Mouse (Mus musculus) hindbrain, postnatal 0 days (tissue): ENCODE measurements around the gene Olfr1066. TPM values are rescaled to one million over a fixed set of nuclear protein-coding genes. Genes with fewer than 3 reads are reported as not detected.
A peak's percentile ranks its signal among the peaks of the same experiment; 100 is the strongest.
"Not testable (repeated sequence)": the region's sequence is repeated elsewhere in the genome, so short reads cannot be mapped to it uniquely, and the experiment has no call there.

Experiments used
- ATAC-seq: fragments of 200-750 bp; cut with Nextera tagmentation; 2 replicates; pipeline ENCODE4 v1.8.0; 2017; ENCODE audit warnings: mild to moderate bottlenecking, moderate TSS enrichment, moderate library complexity
- DNase-seq: peaks from one replicate; pipeline ENCODE4 v3.0.0-alpha.2; 2015; ENCODE audit warnings: low spot score
- H3K27ac ChIP-seq: fragments of 300-500 bp; sonication (generic); 2 replicates; pipeline ENCODE4 v1.5.1; 2014; ENCODE audit warnings: mild to moderate bottlenecking
- H3K27me3 ChIP-seq: fragments of 300-500 bp; sonication (generic); 2 replicates; pipeline ENCODE4 v1.6.1; 2014; ENCODE audit warnings: low read length, mixed read lengths; ENCODE audit not compliant: insufficient read depth
- H3K36me3 ChIP-seq: fragments of 300-500 bp; sonication (generic); 2 replicates; pipeline ENCODE4 v1.6.1; 2014; ENCODE audit warnings: low read length, mixed read lengths; ENCODE audit not compliant: insufficient read depth
- H3K4me1 ChIP-seq: fragments of 300-500 bp; sonication (generic); 2 replicates; pipeline ENCODE4 v1.6.1; 2014; ENCODE audit warnings: antibody characterized with exemption, low read length, mixed read lengths; ENCODE audit not compliant: insufficient read depth
- H3K4me2 ChIP-seq: fragments of 300-500 bp; sonication (generic); 2 replicates; pipeline ENCODE4 v1.6.1; 2014; ENCODE audit warnings: low read depth, mild to moderate bottlenecking, low read length, moderate library complexity, mixed read lengths
- H3K4me3 ChIP-seq: fragments of 300-500 bp; sonication (generic); 2 replicates; pipeline ENCODE4 v1.5.1; 2014; ENCODE audit warnings: low read length
- H3K9ac ChIP-seq: fragments of 300-500 bp; sonication (generic); replicated peaks from 2 replicates; pipeline ENCODE4 v1.6.1; 2014; ENCODE audit warnings: mild to moderate bottlenecking, low read length, moderate library complexity, mixed read lengths
- H3K9me3 ChIP-seq: fragments of 300-500 bp; sonication (generic); 2 replicates; pipeline ENCODE4 v1.6.1; 2016; ENCODE audit warnings: low read length, mixed read lengths
- CTCF ChIP-seq: IDR thresholded peaks from 2 replicates; pipeline ENCODE4 v1.5.1; 2016; ENCODE audit warnings: antibody characterized with exemption, control low read depth, low read depth
- WGBS: fragments of 180-500 bp; shearing (Covaris S2); extraction: QIAGEN DNeasy Blood & Tissue Kit; methylation state at CpG from one replicate; pipeline ENCODE4 v1.1.7; 2014; 5-methylcytosine and 5-hydroxymethylcytosine counted together
- polyA plus RNA-seq: library from polyadenylated mRNA; unstranded; fragments of >200 nt; fragmentation: Nextera tagmentation; extraction: Ambion mirVana; gene quantifications from 2 replicates; pipeline ENCODE4 v1.2.1, GENCODE M21; 2015
- total RNA-seq: library from RNA; depleted of rRNA; stranded (reverse); fragments of >200 nt; gene quantifications from 2 replicates; pipeline ENCODE4 v1.2.3, GENCODE M21; 2014; rRNA removed

The Olfr1066 gene
- not detected in 2 replicates for total RNA-seq
- not detected in 2 replicates for polyA plus RNA-seq

GRCm38 (mm10) chr2:86456169-86456568 is at the start of gene Olfr1066:
Gene Olfr1066 (minus strand): TSS chr2:86456269.
- 88% methylated on average over 1 of the region's 1 CpGs for WGBS
- Histone ChIP-seq H3K27ac (no peak within 1 kb of the TSS), H3K4me3 (no peak within 1 kb of the TSS), H3K9me3 (no peaks in the 10 kb centered on the region), H3K36me3 (no peaks in the 10 kb centered on the region), H3K4me2 (no peak within 1 kb of the TSS), H3K27me3 (no peaks in the 10 kb centered on the region), H3K9ac (no peak within 1 kb of the TSS), H3K4me1 (no peaks in the 10 kb centered on the region)
- no peak for DNase-seq
- no peak for TF ChIP-seq CTCF
- no peak for ATAC-seq

GRCm38 (mm10) chr2:86487286-86487685 is 31.2 kb upstream of the Olfr1066 start, which contains the start of gene Olfr228:
Gene Olfr228 (minus strand): TSS chr2:86487386.
- H3K27ac ChIP-seq: no peak within 1 kb of the TSS
- WGBS: 50% methylated on average over 1 of the region's 1 CpGs
- DNase-seq (no peak), ATAC-seq (no peak)
- H3K27me3 ChIP-seq: no peaks in the 10 kb centered on the region
- no peaks in the 10 kb centered on the region for H3K4me1 ChIP-seq
- H3K9ac ChIP-seq: no peak within 1 kb of the TSS
- no peaks in the 10 kb centered on the region for H3K36me3 ChIP-seq
- H3K4me2 ChIP-seq: no peak within 1 kb of the TSS
- TF ChIP-seq CTCF: no peak
- no peak within 1 kb of the TSS for H3K4me3 ChIP-seq
- no peaks in the 10 kb centered on the region for H3K9me3 ChIP-seq

- H3K9me3 ChIP-seq: no peaks in the 10 kb centered on the region
- H3K27ac ChIP-seq: no peak overlapping the region
- peak; percentile 59 for DNase-seq
- no peaks in the 10 kb centered on the region for H3K27me3 ChIP-seq
- no peak overlapping the region for H3K4me2 ChIP-seq
- H3K36me3 ChIP-seq: no peaks in the 10 kb centered on the region
- TF ChIP-seq CTCF: peak; percentile 74
- H3K4me3 ChIP-seq: no peak overlapping the region
- no peak overlapping the region for H3K9ac ChIP-seq
- WGBS: 41% methylated on average over 10 of the region's 10 CpGs
- no peaks in the 10 kb centered on the region for H3K4me1 ChIP-seq
- ATAC-seq: peak; percentile 45; the same call in 1 of the 2 replicates
These were observed 8.5 kb upstream of the Olfr1066 start for GRCm38 (mm10) chr2:86464442-86465109.

- no peaks in the 10 kb centered on the region for H3K27me3 ChIP-seq
- ATAC-seq (no peak), DNase-seq (no peak)
- H3K9me3 ChIP-seq: no peaks in the 10 kb centered on the region
- TF ChIP-seq CTCF: no peak
- H3K27ac ChIP-seq: no peak overlapping the region
- 94% methylated on average over 1 of the region's 1 CpGs for WGBS
- no peaks in the 10 kb centered on the region for H3K4me1 ChIP-seq
- H3K36me3 ChIP-seq: no peaks in the 10 kb centered on the region
- no peak overlapping the region for H3K4me2 ChIP-seq
- no peak overlapping the region for H3K9ac ChIP-seq
- no peak overlapping the region for H3K4me3 ChIP-seq
These were observed 4.4 kb upstream of the Olfr1066 start for GRCm38 (mm10) chr2:86460434-86460833.

GRCm38 (mm10) chr2:86450491-86450890 is 5.6 kb downstream of the Olfr1066 start, which contains the start of gene Olfr1065:
Gene Olfr1065 (minus strand): TSS chr2:86450591.
- ATAC-seq, H3K9ac ChIP-seq, H3K4me3 ChIP-seq, DNase-seq, H3K9me3 ChIP-seq, H3K36me3 ChIP-seq, H3K4me1 ChIP-seq, H3K4me2 ChIP-seq, H3K27ac ChIP-seq, H3K27me3 ChIP-seq: not testable (repeated sequence)
- WGBS: no CpG with 5 or more reads among the region's 1 CpGs

GRCm38 (mm10) chr2:86442101-86442500 is 14.0 kb downstream of the Olfr1066 start:
- WGBS: 47% methylated on average over 1 of the region's 1 CpGs
- not testable (repeated sequence) for H3K27me3 ChIP-seq, ATAC-seq

GRCm38 (mm10) chr2:86428511-86428910 is 27.6 kb downstream of the Olfr1066 start:
- not testable (repeated sequence) for H3K4me3 ChIP-seq, DNase-seq, ATAC-seq, H3K9me3 ChIP-seq, H3K9ac ChIP-seq, H3K36me3 ChIP-seq, H3K27ac ChIP-seq, H3K4me2 ChIP-seq, H3K27me3 ChIP-seq, H3K4me1 ChIP-seq
- 92% methylated on average over 8 of the region's 8 CpGs for WGBS

More at GRCm38 (mm10) chr2:86442101-86442500, 14.0 kb downstream of the Olfr1066 start:
- H3K27ac ChIP-seq, H3K4me2 ChIP-seq, H3K9me3 ChIP-seq, H3K4me1 ChIP-seq, H3K36me3 ChIP-seq, H3K4me3 ChIP-seq, H3K9ac ChIP-seq, DNase-seq: not testable (repeated sequence)

GRCm38 (mm10) chr2:86426649-86427048 is 29.4 kb downstream of the Olfr1066 start, which contains the start of gene Olfr1062:
Gene Olfr1062 (minus strand): TSS chr2:86426749.
- H3K9me3 ChIP-seq, ATAC-seq, H3K36me3 ChIP-seq, H3K4me1 ChIP-seq, H3K4me2 ChIP-seq, DNase-seq, H3K9ac ChIP-seq, H3K27me3 ChIP-seq, H3K4me3 ChIP-seq, H3K27ac ChIP-seq: not testable (repeated sequence)
